Mouse (Mus musculus) bone marrow, adult 2 months (tissue): ENCODE results near the gene Pak2. TPM values are rescaled to one million over a fixed set of nuclear protein-coding genes. Genes with fewer than 3 reads are reported as not detected.
A peak's percentile ranks its signal among the peaks of the same experiment; 100 is the strongest.
"Not testable (repeated sequence)": the region's sequence is repeated elsewhere in the genome, so short reads cannot be mapped to it uniquely, and the experiment has no call there.

ENCODE experiments used
- H3K27ac ChIP-seq: fragments of 200-500 bp; 2 replicates; pipeline ENCODE4 v1.5.1; 2012; ENCODE audit warnings: low read depth, mild to moderate bottlenecking, control low read depth, inconsistent platforms, low read length; ENCODE audit not compliant: control insufficient read depth, poor library complexity, insufficient read depth
- H3K4me1 ChIP-seq: fragments of 200-500 bp; 2 replicates; pipeline ENCODE4 v1.6.1; 2011; ENCODE audit warnings: low read length; ENCODE audit not compliant: control insufficient read depth, insufficient read depth
- H3K4me3 ChIP-seq: fragments of 200-500 bp; replicated peaks from 2 replicates; pipeline ENCODE3; 2011; ENCODE audit warnings: mild to moderate bottlenecking, low read depth, low read length, control low read depth; ENCODE audit not compliant: control insufficient read depth
- CTCF ChIP-seq: fragments of 200-500 bp; IDR thresholded peaks from 2 replicates; pipeline ENCODE4 v1.5.1; 2011; ENCODE audit warnings: low read length, control low read depth; ENCODE audit not compliant: control insufficient read depth, insufficient read depth
- POLR2A ChIP-seq: fragments of 200-500 bp; IDR thresholded peaks from 2 replicates; pipeline ENCODE4 v1.6.1; 2011; ENCODE audit warnings: low read depth, mild to moderate bottlenecking, control low read depth, low read length, borderline replicate concordance; ENCODE audit not compliant: control insufficient read depth
- WGBS: fragments of 180-500 bp; shearing (Covaris S2); methylation state at CpG from one replicate; pipeline ENCODE4 v1.1.7; 2018; 5-methylcytosine and 5-hydroxymethylcytosine counted together
- polyA plus RNA-seq: library from polyadenylated mRNA; stranded (reverse); fragments of >200 nt; gene quantifications from 2 replicates; pipeline ENCODE4 v1.2.4, GENCODE M21; 2011; ENCODE audit warnings: low replicate concordance; ENCODE audit not compliant: missing spikeins, insufficient read depth, insufficient read length

Pak2 gene
- polyA plus RNA-seq, 1 experiment = 25.2 TPM

GRCm38 (mm10) chr16:32105698-32106097, 26.6 kb upstream of the Pak2 start:
- H3K27ac ChIP-seq = no peak overlapping the region
- peaks cover 6% of the 10 kb centered on the region for H3K4me1 ChIP-seq
- H3K4me3 ChIP-seq = no peak overlapping the region
- 76% methylated on average over 1 of the region's 1 CpGs for WGBS
- peak; percentile 32; the same call in 1 of the 2 replicates for TF ChIP-seq CTCF
- TF ChIP-seq POLR2A = no peak

GRCm38 (mm10) chr16:32102295-32102694, 23.2 kb upstream of the Pak2 start:
- no peak for TF ChIP-seq CTCF
- TF ChIP-seq POLR2A = no peak
- Histone ChIP-seq H3K4me1 (peaks cover 6% of the 10 kb centered on the region), H3K4me3 (peak overlapping the region; percentile 42), H3K27ac (peak overlapping the region; percentile 70)
- 43% methylated on average over 13 of the region's 13 CpGs for WGBS

GRCm38 (mm10) chr16:32099638-32100150, 20.6 kb upstream of the Pak2 start, which contains the start of the genes Pigx and Cep19:
Pigx (minus strand) TSS chr16:32099740.
Cep19 (plus strand) TSS chr16:32099800.
- Histone ChIP-seq H3K4me1 (peaks cover 4% of the 10 kb centered on the region), H3K4me3 (peak within 1 kb of the TSS; percentile 91), H3K27ac (peak within 1 kb of the TSS; percentile 82)
- TF ChIP-seq POLR2A (no peak), CTCF (no peak)
- under 1% methylated on average over 34 of the region's 34 CpGs for WGBS

- TF ChIP-seq POLR2A (peak; percentile 45; the same call in 1 of the 2 replicates), CTCF (no peak; the same call in 1 of the 2 replicates)
- Histone ChIP-seq H3K27ac (peak overlapping the region; percentile 82), H3K4me3 (peak overlapping the region; percentile 91), H3K4me1 (peaks cover 4% of the 10 kb centered on the region)
- WGBS = under 1% methylated on average over 39 of the region's 39 CpGs
Measured at GRCm38 (mm10) chr16:32098897-32099637, 19.9 kb upstream of the Pak2 start.

GRCm38 (mm10) chr16:32097757-32098156, 18.6 kb upstream of the Pak2 start:
- not testable (repeated sequence) for H3K27ac ChIP-seq, H3K4me3 ChIP-seq, H3K4me1 ChIP-seq
- 81% methylated on average over 2 of the region's 2 CpGs for WGBS

GRCm38 (mm10) chr16:32091466-32091865, 12.3 kb upstream of the Pak2 start:
- H3K27ac ChIP-seq = no peak overlapping the region
- H3K4me3 ChIP-seq = no peak overlapping the region
- peaks cover 1% of the 10 kb centered on the region; the same call in 1 of the 2 replicates for H3K4me1 ChIP-seq
- TF ChIP-seq POLR2A = no peak
- no peak for TF ChIP-seq CTCF
- WGBS = 88% methylated on average over 7 of the region's 7 CpGs

GRCm38 (mm10) chr16:32087629-32088443, 8.7 kb upstream of the Pak2 start:
- H3K4me3 ChIP-seq = no peak overlapping the region
- WGBS = 13% methylated on average over 17 of the region's 17 CpGs

GRCm38 (mm10) chr16:32078408-32078990, 643 bp downstream of the Pak2 start:
- peak overlapping the region; percentile 100 for H3K27ac ChIP-seq
- H3K4me3 ChIP-seq = peak overlapping the region; percentile 91
- no peak for TF ChIP-seq CTCF
- TF ChIP-seq POLR2A = no peak
- under 1% methylated on average over 30 of the region's 30 CpGs for WGBS
- H3K4me1 ChIP-seq = peaks cover 1% of the 10 kb centered on the region; the same call in 1 of the 2 replicates

More at GRCm38 (mm10) chr16:32087629-32088443, 8.7 kb upstream of the Pak2 start:
- Histone ChIP-seq H3K4me1 (peaks cover 1% of the 10 kb centered on the region; the same call in 1 of the 2 replicates), H3K27ac (peak overlapping the region; percentile 45)
- TF ChIP-seq POLR2A = no peak
